Mouse (Mus musculus): ENCODE measurements around the gene Krtap5-2.
"Not testable (repeated sequence)": the region's sequence is repeated elsewhere in the genome, so short reads cannot be mapped to it uniquely, and the experiment has no call there.

Gene Krtap5-2

DNA sequence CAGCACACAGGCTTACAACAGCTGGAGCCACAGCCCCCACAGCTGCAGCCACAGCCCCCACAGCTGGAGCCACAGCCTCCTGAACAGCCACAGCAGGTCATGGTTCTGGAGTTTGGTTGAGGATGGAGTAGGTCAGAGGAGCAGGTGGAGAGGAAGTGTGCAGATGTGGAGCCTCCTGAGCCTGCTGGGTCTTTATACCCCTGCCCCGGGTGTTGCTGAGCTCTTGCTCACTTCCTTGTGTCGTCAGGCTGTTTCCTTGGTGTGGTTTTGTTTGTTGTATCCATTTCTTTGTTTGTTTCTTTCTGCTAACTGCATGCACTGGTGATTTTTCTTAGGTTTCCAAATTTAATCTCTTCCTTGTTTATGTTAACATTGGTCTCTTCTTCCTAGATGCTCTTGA, 39.9 kb downstream of the Krtap5-2 start, which contains the start of gene Gm39115:
Gm39115 (minus strand) TSS at position 101 of the 400 bp plus-strand sequence.
- not testable (repeated sequence) for DNase-seq (ENCODE audit: low spot score)

DNA sequence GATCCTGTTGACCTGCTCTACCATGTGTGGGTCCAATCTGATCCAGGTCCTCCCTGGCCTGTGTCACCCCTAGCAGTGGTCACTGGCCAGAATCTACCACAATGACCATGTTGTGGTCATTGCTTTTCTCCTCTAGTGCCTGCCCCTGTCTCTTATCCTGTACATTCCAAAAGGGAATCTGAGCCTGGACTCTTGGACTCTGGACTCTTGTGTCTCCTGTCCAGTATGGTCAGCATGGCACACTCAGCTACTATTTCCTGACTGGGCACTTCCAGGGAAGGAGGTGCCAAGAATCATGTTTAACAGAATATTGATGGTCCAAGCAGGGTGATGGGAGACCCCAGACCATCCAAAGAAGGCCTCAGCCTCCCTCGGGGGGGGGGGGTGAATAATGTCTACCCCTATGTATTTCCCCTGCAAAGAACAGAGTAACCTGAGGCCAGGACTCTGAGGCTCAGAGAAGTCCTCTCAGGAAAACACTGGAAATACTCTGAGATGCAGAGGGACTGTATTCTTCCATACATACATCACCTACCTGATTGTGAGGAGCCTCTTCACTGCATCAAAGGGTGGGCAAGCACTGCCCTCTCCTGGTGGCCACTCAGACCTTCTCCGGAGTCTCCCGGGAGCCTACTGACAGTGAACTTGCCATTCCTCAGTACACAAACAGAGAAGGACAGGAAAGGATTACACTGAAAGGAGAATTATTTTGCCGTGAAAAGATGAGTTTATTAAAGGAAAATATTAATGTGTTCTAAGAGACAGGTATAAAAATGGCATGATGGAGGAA, 41.4 kb downstream of the Krtap5-2 start:
- no peak for DNase-seq (ENCODE audit: low spot score)

DNA sequence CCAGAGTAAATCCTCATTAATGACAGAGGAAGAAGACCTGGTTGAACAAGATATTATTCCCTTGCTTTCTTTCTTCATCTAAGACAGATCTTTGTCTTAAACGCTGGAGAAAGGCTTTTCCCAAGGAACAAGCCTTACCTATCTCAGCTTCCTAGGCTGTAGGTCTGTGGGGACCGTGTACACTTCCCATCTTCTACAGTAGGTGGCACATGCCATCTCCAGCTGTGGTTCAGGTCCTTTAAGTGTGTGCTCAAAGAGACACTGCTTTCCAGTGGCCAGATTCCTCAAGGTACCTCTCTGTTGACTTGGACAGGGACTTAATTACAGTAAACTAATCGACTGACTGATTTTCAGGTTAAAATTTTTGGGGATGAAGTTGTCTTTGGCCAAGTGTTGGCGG, 47.0 kb downstream of the Krtap5-2 start:
- DNase-seq (ENCODE audit: low spot score), result no peak

Measured in adipocyte (in vitro differentiated cells).